Mouse (Mus musculus) kidney, postnatal 36 days (tissue): ENCODE data around the gene Irs2.

Experiments used
- DNase-seq, 2 experiments: peaks; one replicate each; pipeline ENCODE4 v3.0.0; 2021 to 2022; ENCODE audit warnings: mixed read lengths in 2 of 2

Gene Irs2

DNA sequence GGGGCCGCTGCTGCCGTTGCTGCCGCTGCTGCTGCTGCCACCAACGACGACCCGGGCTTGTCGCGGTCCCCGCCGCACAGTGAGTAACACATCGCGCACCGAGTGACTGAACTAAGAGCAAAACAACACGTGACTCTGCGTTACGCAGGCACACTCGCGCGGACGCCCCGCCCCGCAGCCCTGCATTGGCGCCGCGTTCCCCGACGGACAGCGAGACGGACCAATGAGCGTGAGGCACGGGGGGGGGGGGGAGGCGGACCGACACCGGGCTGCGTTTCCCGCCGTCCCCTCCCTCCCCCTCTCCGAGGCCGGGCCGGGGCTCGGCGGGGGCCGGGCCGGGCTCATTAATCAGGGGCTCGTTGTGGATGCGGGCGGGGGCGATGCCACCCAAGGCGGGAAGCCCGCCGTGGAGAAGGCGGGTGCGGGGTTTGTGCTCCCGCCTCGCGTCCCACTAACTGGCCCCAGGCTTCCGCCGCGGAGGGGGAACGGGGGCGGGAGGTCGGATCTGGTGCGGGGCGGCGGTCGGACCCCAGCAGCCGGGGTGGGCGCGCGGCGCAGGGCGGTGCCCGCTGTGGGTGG is 673 bp upstream of the Irs2 start:
- DNase-seq, result peak; percentile 98

DNA sequence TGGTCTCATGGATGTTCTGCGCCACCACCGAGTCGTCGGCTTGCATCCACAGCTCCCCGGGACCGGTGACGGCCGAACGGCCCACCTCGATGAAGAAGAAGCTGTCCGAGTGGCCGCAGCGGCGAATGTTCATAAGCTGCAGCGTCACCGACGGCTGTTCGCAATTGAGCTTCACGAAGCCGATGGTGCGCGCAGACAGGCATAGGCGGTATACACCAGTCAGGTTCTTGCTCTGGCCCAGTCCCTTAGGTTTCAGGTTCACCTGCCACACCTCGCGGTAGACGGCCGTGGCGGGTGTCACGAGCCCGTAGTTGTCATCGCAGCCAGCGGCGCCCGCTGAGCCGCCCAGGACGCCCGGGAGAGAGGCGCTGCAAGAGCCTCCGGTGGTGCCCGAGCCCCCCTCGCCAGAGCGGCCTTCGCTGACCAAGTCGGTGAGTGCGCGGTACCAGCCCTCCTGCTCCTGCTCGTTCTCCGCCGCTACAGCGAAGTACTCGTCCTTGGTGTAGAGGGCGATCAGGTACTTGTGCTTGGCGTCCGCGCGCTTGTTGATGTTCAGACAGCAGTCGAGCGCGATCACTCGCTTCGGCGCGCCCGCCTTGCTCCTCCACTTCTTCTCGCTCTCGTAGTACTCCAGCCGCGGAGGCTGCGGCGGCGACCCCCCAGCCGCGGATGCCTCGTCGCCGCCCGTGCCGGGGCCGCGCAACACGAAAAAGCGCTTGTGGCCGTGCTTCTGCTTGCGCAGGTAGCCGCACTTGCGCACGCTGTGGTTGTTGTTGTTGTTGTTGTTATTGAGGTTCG is 478 bp downstream of the Irs2 start:
- peak; percentile 53 to 68 for DNase-seq

DNA sequence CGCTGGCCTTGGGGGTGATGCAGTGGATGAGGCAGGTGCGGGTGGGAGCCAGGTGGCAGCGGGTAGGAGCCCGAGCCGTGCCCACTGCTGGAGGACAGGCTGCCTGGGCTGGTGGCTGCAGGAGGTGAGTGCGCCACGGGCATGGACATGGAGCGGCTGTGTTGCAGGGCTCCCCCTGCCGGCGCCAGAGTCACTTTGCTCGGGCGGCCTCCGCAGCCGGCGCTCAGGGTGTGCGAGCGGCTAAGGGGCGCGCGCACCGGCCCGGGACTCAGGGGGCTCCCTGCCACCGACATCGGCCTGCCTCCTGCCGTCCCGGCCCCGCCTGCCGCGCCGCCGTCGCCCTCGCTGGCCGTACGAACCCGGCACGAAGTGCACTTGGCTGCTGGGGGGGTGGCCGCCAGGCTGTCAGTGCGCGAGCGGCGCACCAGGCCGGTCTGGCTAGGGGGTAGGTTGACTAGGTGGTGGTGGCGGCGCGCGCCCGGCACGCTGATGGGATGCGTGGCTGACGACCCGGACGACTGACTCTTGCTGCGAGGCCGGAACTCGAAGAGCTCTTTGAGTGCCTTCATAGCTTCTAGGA is 1.2 kb downstream of the Irs2 start:
- peak; percentile 91 to 95 for DNase-seq

- no peak for DNase-seq
These were observed 2.0 kb downstream of the Irs2 start for GRCm38 (mm10) chr8:11006276-11006630.

- peak in 1 of 2 experiments; percentile 30 for DNase-seq
These were observed 2.6 kb downstream of the Irs2 start for GRCm38 (mm10) chr8:11005460-11006275.

DNA sequence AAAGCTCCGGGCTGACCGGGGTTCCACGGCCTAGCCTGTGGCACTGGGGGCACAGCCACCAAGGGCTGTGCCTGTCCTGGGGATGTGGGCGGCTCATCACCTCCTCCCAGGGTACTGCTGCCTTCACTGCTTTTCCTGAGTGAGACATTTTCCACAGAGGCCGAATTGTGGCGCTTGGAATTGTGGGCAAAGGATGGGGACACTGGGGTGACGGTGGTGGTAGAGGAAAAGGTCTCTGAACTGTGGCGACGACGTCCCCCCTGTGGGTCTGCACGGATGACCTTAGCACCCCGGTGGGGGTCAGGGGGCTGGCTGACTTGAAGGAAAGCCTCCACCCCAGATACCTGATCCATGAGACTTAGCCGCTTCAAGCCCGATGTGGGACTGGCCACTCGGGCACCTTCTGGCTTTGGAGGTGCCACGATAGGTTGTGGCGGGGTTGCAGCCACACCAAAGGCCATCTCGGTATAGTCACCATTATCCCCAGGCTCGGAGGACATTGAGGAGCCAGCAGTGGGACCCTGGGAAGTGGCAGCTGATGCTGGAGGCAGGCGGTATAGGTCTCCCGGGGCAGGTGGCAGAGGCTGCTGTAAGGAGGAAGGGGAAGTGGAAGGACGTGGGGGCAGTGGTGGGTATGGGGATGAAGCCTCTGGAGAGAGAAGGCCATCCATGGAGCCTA is 3.3 kb downstream of the Irs2 start:
- DNase-seq, result no peak

- peak in 1 of 2 experiments; percentile 34 for DNase-seq
These were observed 4.3 kb downstream of the Irs2 start for GRCm38 (mm10) chr8:11003917-11004470.

GRCm38 (mm10) chr8:11003253-11003652 is 5.0 kb downstream of the Irs2 start:
- DNase-seq, result no peak

GRCm38 (mm10) chr8:11002816-11003215 is 5.4 kb downstream of the Irs2 start:
- no peak for DNase-seq

DNA sequence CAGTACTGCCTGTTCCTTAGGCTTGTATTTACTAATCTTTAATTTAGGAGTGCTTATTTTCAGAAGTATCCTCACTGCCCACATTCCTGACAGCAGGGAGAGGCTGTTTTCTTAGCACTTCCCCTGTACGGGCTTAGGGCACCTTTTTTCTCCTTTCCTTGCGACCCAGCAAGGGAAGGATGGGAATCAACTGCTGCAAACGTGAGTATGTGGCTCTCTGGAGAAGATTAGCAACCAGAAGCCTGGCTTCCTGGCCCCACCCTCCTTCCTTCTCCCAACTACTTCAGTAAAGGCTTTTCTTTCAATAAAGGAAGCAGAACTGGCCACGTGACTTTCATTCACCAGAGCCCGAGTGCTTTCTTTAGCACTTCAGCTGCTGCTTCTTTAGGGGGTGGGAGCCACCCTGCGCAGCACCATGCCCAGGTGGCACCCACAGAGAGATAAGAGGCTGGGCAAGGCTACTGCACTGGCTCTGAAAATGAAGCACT is 7.2 kb downstream of the Irs2 start:
- DNase-seq, result peak in 1 of 2 experiments; percentile 31

- DNase-seq, result no peak
These were observed 8.7 kb downstream of the Irs2 start for GRCm38 (mm10) chr8:10999538-10999937.

DNA sequence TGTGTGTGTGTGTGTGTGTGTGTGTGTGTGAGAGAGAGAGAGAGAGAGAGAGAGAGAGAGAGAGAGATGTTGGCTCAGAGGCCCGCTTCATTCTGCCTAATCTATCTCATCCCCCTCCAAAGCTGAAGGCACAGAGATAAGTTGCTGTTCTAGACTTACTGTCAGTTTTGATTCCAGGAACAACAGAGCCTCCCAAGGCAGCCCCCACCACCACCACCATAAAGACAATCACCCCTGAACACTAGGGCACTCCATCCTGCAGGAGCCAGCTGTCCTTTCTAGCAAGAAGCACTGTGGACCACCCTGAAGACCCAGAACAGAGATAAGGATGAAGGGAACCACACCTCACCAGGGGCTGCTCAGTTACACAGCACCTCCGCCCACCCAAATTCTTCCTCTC is 12.0 kb downstream of the Irs2 start:
- no peak for DNase-seq

GRCm38 (mm10) chr8:10995756-10996155 is 12.5 kb downstream of the Irs2 start:
- DNase-seq, result no peak

GRCm38 (mm10) chr8:10994390-10994954 is 13.8 kb downstream of the Irs2 start:
- no peak for DNase-seq

GRCm38 (mm10) chr8:10993582-10994216 is 14.6 kb downstream of the Irs2 start:
- no peak for DNase-seq

DNA sequence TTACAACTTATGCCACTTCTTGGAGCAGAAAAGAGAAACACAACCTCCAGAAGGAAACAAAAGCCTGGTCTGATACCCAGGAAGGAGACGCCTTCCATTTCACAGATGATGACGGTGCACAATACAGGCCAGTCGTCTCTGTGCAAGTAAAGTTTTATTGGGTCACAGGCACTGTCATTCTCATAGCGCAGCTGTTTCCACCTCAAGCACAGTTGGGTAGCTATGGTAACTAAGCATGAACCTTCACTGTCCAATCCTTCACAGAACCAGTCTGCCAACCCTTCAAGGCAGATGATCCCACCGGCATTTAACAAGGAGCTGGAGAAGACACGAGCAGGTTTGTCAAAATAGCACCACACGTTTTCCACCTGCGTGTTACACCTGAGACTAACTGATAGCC is 16.2 kb downstream of the Irs2 start:
- no peak for DNase-seq

- DNase-seq, result no peak
These were observed 16.9 kb downstream of the Irs2 start for GRCm38 (mm10) chr8:10991323-10991722.

GRCm38 (mm10) chr8:10990421-10991110 is 17.7 kb downstream of the Irs2 start:
- DNase-seq, result no peak

GRCm38 (mm10) chr8:10989946-10990345 is 18.3 kb downstream of the Irs2 start:
- DNase-seq, result no peak

DNA sequence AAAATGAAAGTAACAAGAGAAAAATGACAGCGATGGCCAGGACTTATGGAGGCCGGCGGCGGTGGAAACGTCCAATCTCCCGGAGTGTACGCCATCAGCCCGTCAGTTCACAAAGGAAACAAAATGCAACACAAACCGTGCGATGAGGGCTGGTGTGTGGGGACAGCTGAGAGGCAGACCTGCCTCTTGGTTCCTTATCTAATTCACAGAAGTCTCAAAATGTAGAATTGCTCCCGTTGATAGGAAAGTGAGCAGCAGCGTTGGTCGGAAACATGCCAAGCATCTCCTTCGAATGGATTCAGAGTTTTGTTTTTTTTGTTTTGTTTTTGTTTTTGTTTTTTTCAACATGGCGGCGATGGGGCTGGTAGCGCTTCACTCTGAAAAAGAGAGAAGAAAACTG is 21.6 kb downstream of the Irs2 start:
- DNase-seq, result no peak

DNA sequence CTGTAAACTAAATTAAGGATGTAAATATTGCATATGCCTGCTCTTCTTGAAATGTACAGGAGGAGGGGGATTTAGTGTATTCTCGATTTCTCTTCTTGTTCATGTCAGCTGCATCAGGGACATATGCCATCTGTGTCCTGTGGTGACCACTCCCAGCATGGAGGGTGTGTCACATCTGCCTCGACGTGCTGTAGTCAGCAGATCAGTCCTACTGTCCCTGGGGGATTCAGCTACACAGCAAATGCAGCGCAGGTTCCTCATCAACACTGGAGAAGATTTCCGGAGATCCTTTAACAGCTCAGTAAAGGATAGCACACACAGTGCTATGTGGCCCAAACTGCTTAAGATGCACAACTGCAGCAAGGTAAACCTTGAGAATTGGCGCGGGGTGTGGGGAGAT is 23.2 kb downstream of the Irs2 start:
- no peak for DNase-seq
